Mouse (Mus musculus) heart, adult 8-10 months (tissue): ENCODE results near the gene Phactr4. TPM values are rescaled to one million over a fixed set of nuclear protein-coding genes. Genes with fewer than 3 reads are reported as not detected.

Experiments
- DNase-seq: peaks from one replicate; pipeline ENCODE4 v3.0.0; 2022; ENCODE audit warnings: low spot score
- total RNA-seq, 4 experiments: library from RNA; stranded (reverse); gene quantifications; 2 replicates each; pipeline ENCODE4 v1.2.4; 2022

Phactr4 gene
- total RNA-seq, 4 experiments from 2014 or later: 20.7 to 23.9 (median 23.1) TPM

DNA sequence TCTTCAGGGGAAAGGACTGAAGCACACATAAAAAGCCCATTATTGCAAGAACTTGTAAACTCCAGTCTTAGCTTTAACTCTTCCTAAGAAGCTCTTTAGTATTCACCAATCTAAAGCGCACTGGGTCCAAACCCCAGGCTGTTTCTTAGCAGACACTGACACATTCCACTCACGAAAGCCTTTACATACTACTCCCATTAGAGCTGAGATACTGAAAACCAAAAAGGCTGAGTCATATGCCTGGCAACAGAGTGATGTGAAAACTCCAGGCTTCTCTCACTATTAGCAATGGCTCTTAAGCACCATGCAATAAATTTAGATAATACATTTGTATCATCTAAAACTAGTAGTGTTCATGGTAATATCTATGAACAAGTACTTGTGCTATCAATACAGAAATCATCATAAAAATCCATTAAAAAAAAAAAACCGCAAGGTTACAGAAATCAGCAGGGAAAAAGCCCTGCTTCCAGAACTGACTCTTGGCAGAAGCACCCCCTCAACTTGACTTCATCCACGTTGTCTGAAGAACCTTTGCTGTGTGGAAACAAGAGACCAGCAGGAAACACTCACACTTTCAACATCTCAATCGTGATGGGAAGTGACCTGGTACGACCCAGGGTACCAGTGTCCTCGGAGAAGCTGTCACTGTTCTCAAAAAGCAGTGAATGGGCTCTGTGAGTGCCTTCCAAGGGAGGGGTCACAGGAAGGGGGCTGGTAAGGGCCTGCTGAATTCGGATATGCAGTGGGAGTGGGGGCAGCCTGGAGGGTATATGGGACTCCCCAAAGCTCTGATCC lies 52.1 kb downstream of the Phactr4 start:
- DNase-seq: no peak

GRCm38 (mm10) chr4:132367480-132368201 lies 54.6 kb downstream of the Phactr4 start:
- no peak for DNase-seq

GRCm38 (mm10) chr4:132365450-132366060 lies 56.7 kb downstream of the Phactr4 start:
- no peak for DNase-seq

DNA sequence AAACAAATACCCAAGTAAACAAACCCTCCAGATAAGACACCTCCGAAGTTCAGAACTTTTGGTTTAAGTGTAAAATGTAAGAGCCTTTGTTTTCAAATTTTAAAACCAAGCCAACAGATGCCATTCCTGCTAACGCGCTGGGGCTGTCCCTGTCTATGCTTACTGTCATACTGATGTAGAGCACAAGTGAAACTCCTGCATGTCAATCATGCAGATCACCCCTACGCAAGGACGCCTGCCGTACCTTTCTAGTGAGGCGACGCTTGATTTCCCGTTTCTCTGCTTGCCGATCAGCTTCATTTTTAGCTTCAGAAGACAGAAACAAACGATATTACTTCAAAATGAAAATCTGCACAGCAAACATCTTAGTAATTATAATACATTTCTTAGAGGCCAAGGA lies 58.8 kb downstream of the Phactr4 start:
- no peak for DNase-seq

GRCm38 (mm10) chr4:132359510-132359909 lies 62.8 kb downstream of the Phactr4 start:
- no peak for DNase-seq

- no peak for DNase-seq
Measured at GRCm38 (mm10) chr4:132356170-132356569, 66.1 kb downstream of the Phactr4 start.

DNA sequence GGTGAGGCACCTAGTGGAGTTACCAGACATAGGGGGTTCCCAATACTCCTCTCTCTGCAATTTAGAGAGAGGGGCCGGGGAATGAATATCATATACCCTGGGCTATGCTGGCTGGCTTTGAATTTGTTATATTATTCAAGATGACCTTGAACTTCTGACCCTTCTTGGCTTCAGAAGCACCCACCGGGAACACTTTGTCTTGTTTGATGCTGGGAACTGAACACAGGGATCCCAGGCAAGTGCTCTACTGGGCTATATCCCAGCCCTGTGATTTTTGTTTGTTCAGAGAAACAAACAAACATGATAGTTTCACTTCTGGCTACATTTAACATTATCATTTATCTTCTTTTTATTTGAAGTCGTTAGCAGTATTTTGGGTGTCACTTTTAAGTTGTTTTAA lies 66.9 kb downstream of the Phactr4 start:
- DNase-seq: no peak

DNA sequence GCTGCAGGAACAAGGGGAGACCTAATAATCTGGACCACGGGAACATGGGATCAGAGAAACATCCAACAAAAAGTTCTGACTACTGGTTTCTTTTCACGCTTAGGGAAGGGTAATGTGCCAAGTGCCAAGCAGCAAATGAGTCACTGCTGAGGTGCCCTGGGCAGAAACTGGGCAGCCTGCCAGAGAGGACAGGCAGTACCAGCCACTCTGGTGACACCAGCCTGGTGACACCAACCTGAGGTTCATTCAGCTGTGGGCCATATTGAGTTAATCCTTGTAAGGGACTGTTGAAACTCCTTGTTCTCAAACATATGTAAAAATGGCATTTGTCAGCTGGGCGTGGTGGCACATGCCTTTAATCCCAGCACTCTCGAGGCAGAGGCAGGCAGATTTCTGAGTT lies 67.7 kb downstream of the Phactr4 start:
- DNase-seq: no peak

DNA sequence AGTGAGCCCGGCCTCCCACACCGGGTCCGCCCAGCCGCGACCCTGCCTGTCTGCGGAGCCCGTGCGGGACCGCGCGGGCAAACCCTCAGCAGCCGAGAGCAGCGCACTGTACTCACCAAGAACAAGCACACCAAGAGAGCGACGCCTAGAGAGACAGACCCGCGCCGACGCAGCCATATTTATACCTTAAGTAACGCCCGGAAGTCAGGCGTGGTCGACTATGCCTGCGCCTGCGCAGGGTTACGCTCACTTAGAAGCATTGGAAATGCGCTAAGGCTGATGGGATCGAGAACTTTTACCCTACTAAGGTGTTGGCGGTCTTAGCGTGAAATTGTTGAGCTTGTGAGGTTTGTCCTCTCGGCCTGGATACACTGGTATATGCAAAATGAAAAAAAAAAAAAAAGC lies 68.8 kb downstream of the Phactr4 start, which contains the start of gene Rcc1:
TSS of gene Rcc1 (minus strand) at position 125 of the 405 bp plus-strand sequence.
- DNase-seq: peak; percentile 94

DNA sequence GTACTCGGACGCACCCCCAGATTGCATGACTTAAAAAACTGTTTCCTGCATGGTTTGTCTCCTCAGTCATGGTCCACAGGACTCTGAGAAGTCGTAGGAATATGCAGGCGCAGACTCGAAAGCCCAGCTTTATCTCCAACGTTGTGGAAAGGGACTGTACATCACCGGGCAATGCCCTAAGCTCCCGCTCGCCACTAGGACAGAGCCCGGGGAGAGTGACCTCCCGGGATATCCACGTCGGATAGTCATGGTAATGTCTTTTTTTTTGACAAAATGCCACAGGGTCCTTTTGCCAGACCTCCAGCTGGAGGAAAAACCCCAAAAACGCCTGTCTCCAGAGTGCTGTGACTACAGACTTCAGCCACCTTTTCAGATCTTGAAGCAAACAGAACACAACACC lies 69.5 kb downstream of the Phactr4 start:
- no peak for DNase-seq

DNA sequence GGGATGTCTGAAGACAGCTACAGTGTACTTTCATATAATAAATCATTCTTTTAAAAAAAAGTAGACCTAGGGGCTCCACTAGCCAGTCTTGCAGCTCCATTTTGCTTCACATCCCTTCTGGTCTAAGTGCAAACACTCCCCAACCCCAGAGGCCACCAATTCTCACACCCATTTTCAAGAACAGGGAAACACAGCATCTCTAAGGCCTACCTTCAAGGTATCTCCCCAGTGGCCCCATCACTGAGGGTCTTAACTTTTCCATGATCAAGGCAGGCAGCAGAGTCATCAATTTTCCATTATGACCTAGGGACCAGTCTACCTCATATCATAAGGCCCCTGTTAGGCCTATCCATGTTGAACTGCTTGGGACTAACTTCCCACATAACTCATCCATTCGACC lies 70.9 kb downstream of the Phactr4 start:
- DNase-seq: no peak

GRCm38 (mm10) chr4:132350854-132351253 lies 71.4 kb downstream of the Phactr4 start:
- no peak for DNase-seq

- no peak for DNase-seq
Measured at GRCm38 (mm10) chr4:132350123-132350740, 72.1 kb downstream of the Phactr4 start.

DNA sequence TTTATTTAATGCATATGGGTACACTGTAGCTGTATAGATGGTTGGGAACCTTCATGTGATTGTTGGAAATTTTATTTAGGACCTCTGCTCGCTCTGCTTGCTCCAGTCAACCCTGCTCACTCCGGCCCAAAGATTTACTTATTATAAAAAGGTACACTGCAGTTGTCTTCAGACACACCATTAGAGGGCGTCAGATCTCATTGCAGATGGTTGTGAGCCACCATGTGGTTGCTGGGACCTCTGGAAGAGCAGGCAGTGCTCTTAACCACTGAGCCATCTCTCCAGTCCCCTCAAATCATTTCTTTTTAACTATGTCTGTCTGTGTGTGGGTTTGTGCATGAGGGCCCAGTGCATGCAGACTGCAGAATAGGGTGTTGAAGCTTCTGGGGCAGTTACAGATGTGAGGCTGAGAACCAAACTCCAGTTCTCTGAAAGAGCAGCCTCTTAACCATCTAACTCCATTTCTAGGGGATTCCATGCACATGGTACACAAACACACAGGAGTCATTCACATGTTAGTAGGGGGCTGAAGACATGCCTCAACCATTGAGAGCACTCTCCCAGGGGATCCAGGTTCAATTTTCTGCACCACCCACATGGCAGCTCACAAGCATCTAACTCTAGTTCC lies 72.7 kb downstream of the Phactr4 start:
- DNase-seq: no peak

DNA sequence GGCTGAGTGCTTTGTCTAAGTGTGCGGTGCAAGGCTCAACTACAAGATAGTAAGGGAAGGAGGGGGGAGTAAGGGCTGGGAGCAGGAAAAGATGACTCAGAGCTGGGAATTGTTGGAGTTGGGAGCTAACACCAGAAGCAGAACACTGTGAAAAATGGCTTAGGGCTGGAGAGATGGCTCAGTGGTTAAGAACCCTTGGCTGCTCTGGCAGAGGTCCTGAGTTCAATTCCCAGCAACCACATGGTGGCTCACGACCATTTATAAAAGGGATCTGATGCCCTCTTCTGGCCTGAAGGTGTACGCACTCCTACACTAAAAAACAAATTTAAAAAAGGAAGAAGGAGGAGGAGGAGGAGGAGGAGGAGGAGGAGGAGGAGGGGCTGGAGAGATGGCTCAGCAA lies 75.6 kb downstream of the Phactr4 start:
- no peak for DNase-seq

GRCm38 (mm10) chr4:132346261-132346660 lies 76.0 kb downstream of the Phactr4 start:
- no peak for DNase-seq

DNA sequence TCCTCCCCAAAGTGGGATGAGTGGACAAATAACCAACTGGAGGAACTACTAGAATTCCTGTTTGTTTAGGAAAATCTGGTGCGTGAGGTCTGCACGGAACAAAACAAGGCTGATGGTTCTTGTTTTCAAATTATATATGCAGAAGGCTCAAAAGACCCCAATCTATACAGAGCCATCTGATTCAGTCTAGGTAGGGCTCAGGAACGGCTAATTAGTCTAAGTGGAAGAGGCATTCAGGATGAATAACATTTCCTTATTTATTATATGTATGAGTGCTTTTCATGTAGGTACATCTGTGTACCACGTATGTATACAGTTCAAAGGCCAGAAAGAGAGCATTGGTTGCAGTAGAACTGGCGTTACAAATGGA lies 76.5 kb downstream of the Phactr4 start:
- no peak for DNase-seq

GRCm38 (mm10) chr4:132345135-132345842 lies 77.0 kb downstream of the Phactr4 start:
- DNase-seq: peak; percentile 94

- no peak for DNase-seq
Measured at GRCm38 (mm10) chr4:132344403-132345134, 77.7 kb downstream of the Phactr4 start.

GRCm38 (mm10) chr4:132341451-132341850 lies 80.8 kb downstream of the Phactr4 start:
- no peak for DNase-seq
